Mouse (Mus musculus): ENCODE results near the gene Cd63.

The Cd63 gene

DNA sequence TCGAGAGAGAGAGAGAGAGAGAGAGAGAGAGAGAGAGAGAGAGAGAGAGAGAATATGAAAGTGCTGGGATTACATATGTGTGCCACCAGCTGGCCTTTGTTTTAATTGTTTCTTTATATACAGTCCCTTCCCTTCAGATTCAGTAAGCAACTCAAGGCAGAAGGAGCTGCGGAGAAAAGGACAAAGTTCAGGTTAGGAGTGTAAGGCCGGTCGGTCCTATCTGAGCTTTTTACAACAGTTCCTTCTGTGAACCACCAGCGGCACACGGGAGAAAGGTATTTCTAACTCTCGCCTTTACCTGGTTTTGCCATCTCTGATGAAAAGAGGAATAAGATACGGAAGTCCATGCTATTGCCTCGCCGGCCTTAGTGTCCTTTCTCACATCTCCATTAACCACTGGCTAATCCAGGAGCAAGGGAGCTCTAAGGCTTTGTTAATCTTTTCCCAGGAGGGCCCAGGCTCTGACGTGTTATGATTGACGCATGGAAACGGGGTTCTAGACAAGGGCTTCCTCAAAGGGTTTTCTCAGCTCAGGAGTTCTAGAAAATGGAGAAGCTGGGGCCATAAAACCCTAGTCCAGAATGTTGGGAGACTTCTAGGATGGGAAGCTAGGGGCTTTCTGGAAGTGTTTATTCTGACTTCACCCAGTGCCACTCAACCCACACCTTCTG is 8.1 kb downstream of the Cd63 start:
- no peak for DNase-seq

GRCm38 (mm10) chr10:128909567-128910028 is 8.8 kb downstream of the Cd63 start:
- peak; percentile 72 for DNase-seq

- peak; percentile 52 for DNase-seq
Observed at GRCm38 (mm10) chr10:128910066-128910841, 9.5 kb downstream of the Cd63 start.

GRCm38 (mm10) chr10:128911430-128911829 is 10.6 kb downstream of the Cd63 start:
- no peak for DNase-seq

DNA sequence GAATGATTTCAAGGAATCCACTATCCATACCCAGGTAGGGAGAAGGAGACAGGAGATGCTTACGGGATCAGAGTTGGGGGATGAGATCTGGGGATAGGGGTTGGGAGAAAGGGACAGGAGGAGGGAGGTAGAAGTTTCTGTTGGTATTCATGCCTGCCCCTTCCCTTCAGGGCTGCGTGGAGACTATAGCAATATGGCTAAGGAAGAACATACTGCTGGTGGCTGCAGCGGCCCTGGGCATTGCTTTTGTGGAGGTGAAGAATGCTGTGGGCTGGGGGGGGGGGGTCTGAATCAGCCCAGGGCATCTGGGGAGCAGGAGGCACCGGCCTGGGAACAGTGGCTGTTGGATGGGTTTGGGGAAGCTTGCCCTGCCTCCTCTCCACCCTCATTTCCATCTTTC is 11.5 kb downstream of the Cd63 start:
- DNase-seq = no peak

- no peak for DNase-seq
Observed at GRCm38 (mm10) chr10:128912791-128913190, 12.0 kb downstream of the Cd63 start.

GRCm38 (mm10) chr10:128913219-128913618 is 12.4 kb downstream of the Cd63 start:
- DNase-seq = peak; percentile 90

GRCm38 (mm10) chr10:128913696-128914095 is 12.9 kb downstream of the Cd63 start:
- DNase-seq = peak; percentile 61

DNA sequence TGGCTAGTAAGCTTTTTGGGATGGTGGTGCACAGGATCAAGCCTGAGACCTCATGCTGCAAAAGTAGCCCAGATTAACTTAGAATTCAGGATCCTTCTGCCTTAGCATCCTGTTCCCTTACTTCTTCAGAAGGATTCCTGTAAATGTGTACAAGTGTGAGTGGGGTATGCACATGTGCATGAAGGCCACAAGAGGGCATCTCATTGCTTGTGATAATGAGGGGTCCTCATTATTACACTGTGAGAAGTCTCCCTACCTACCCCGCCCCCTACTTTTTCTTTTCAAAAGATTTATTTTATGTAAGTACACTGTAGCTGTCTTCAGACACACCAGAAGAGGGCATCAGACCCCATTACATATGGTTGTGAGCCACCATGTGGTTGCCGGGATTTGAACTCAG is 14.8 kb downstream of the Cd63 start:
- DNase-seq = no peak

- no peak for DNase-seq
Observed at GRCm38 (mm10) chr10:128916665-128917064, 15.9 kb downstream of the Cd63 start.

DNA sequence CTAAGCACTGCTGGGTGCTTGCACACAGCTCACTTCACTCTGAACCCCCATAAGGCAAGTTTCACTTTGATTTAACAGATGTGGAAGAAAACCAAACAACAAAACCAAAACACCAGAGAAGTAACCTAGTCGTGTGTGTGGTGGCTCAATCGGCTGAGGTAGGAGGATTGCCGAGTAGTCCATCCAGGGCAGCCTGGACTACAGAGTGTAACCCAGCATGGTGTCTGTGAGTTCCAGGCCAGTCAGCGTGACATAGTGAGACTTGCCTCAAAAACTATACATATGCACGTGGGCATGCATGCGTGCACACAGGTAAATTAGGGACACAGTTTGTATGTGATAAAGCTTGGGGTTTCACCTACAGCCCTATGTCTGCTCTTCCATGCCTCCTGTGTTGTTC is 16.6 kb downstream of the Cd63 start:
- no peak for DNase-seq

- DNase-seq = peak; percentile 97
Observed at GRCm38 (mm10) chr10:128918246-128918645, 17.5 kb downstream of the Cd63 start.

DNA sequence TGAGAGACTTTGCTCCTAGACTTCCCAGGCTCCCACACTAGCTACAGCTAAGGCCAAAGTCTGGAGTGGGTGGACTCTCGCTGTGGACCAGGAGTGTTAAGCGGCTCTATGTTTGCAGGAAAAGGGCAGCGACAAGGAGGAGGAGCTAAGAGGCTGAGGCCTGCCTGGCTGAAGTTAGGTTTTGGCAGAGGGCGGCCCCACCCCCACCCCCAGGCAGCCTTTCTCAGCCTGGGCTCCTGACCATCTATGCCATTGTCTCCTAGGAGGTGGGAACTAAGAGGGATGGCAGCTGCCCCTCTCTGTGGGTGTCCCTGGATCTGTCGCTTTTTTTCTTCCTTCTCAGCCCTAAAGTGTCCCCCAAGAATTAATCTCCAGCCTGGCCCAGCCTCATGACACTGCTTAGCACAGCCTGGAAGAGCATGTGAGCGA is 18.4 kb downstream of the Cd63 start:
- DNase-seq = peak; percentile 75

GRCm38 (mm10) chr10:128919966-128920365 is 19.2 kb downstream of the Cd63 start:
- no peak for DNase-seq

DNA sequence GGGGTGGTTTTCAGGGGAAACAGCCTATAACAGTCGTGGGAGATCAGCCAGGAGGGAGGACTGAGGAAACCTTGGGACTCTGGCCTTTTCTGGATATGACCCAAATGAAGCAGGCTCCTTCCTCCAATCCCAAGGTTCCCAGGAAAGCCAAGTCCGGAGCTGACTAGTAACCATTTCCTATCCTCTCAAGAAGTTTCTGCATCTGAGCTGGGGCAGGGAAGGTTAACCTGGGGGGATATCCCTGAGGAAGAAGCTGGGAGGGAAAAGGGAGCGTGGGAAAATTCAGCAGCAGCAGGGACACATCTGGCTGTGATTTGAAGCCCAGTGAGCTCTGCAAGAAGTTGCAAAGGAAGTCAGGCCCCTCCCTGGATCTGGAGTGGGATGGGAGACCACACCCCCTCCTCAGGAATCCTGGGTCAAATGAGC is 20.0 kb downstream of the Cd63 start:
- no peak for DNase-seq

DNA sequence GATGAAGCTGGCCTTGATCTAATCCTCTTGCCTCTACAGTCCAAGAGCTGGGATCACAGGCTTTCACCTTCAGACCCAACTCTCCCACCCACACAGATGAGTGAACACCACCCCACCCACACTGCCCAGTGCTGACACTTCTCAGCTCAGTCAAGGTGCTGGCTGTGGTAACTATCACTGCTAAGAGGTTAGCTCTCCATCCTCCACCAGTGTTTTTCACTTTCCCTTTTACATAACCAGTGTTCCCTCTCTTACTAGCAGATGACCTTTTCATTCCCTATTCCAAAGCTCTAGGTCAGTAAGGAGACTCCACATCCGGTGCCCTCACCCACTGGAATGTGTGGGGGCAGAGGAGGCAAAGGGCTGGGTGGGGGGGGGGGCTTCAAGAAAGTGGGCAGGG is 20.5 kb downstream of the Cd63 start:
- DNase-seq = no peak

DNA sequence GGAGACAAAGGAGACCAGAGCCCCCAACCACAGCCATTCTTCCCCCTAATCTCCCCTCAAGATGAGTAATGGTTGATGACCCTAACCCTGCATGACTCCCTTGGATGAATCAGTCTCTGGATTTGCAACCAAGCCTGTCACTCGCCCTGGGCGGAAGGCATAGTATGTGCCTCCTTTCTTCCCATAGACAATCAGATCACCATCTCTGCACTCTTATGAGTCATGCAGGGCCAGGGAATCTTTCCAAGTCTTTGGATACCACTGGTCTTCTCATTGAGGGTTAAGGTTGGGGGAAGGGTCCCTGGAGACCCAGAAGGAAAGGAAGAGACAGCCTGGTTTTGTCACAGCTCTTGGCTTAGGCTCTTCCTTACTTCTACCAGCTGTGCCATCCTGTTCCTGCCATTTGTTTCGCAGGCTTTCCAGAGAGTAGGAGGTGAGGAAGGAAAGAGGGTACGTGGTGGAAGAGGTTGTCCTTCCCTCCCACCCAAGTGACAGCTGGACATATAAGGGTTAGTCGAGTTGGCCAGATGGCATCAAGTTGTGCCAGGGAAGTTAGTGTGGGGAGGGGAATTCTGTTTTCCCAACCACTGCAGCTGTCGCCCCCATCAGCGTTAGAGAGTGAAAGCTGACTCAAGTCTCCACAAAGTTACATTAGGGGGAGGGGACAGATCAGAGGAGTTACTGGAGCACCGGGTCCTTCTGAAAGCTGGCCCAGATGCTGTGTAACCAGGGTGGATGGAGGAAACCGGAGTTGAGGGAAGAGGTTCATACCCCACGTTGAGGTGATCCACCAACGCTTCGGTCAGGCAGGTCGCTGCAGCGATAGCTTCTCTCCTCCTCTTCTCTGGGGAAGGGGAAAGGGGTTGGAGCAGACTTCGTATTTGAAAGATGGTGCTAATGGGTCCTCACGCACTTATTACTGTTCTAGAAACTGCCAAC is 21.4 kb downstream of the Cd63 start:
- DNase-seq = peak; percentile 67

DNA sequence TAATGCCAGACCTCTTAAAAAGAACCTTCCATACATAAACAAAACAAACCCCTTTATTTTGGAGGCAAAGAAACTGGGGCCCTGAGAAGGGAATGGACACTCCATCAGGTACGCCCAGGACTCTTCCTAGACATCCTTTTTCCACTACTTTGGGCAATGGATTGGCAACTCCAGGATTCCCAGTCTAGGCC is 21.9 kb downstream of the Cd63 start, which contains the start of gene Rdh5:
Rdh5 (minus strand) TSS at position 67 of the 191 bp plus-strand sequence.
- no peak for DNase-seq

- peak; percentile 96 for DNase-seq
Observed at GRCm38 (mm10) chr10:128923013-128923691, 22.4 kb downstream of the Cd63 start.

- no peak for DNase-seq
Observed at GRCm38 (mm10) chr10:128923935-128924334, 23.1 kb downstream of the Cd63 start, which contains the start of gene Bloc1s1. TSS of gene Bloc1s1 (minus strand) at chr10:128924035.

- no peak for DNase-seq
Observed at GRCm38 (mm10) chr10:128928356-128928755, 27.6 kb downstream of the Cd63 start.

- DNase-seq = no peak
Observed at GRCm38 (mm10) chr10:128929638-128930378, 29.0 kb downstream of the Cd63 start.
